Mouse (Mus musculus) heart, postnatal 0 days (tissue): ENCODE data around the gene Zfp385c. TPM values are rescaled to one million over a fixed set of nuclear protein-coding genes. Genes with fewer than 3 reads are reported as not detected.

Experiments used
- ATAC-seq: fragments of 200-750 bp; cut with Nextera tagmentation; 2 replicates; pipeline ENCODE4 v1.8.0; 2017; ENCODE audit warnings: low read depth, moderate number of reproducible peaks, moderate library complexity; ENCODE audit not compliant: insufficient read depth
- DNase-seq: peaks from one replicate; pipeline ENCODE4 v3.0.0-alpha.2; 2016; ENCODE audit warnings: low spot score
- H3K27ac ChIP-seq: fragments of 300-500 bp; sonication (generic); 2 replicates; pipeline ENCODE4 v1.5.1; 2014; ENCODE audit warnings: low read depth, mild to moderate bottlenecking
- H3K27me3 ChIP-seq: fragments of 300-500 bp; sonication (generic); 2 replicates; pipeline ENCODE4 v1.6.1; 2014; ENCODE audit warnings: low read length, mixed read lengths; ENCODE audit not compliant: control insufficient read depth, insufficient read depth
- H3K36me3 ChIP-seq: fragments of 300-500 bp; sonication (generic); replicated peaks from 2 replicates; pipeline ENCODE4 v1.6.1; 2014; ENCODE audit warnings: low read length, mixed read lengths; ENCODE audit not compliant: control insufficient read depth, insufficient read depth
- H3K4me1 ChIP-seq: fragments of 300-500 bp; sonication (generic); 2 replicates; pipeline ENCODE4 v1.6.1; 2014; ENCODE audit warnings: antibody characterized with exemption; ENCODE audit not compliant: control insufficient read depth, insufficient read depth
- H3K4me2 ChIP-seq: fragments of 300-500 bp; sonication (generic); 2 replicates; pipeline ENCODE4 v1.6.1; 2014; ENCODE audit warnings: low read depth, mild to moderate bottlenecking, low read length, moderate library complexity
- H3K4me3 ChIP-seq: fragments of 300-500 bp; sonication (generic); 2 replicates; pipeline ENCODE4 v1.5.1; 2014; ENCODE audit warnings: low read depth, low read length
- H3K9ac ChIP-seq: fragments of 300-500 bp; sonication (generic); replicated peaks from 2 replicates; pipeline ENCODE4 v1.6.1; 2014; ENCODE audit warnings: low read depth, low read length, mixed read lengths
- H3K9me3 ChIP-seq: fragments of 300-500 bp; sonication (generic); replicated peaks from 2 replicates; pipeline ENCODE4 v1.6.1; 2016; ENCODE audit warnings: low read length; ENCODE audit not compliant: control insufficient read depth
- CTCF ChIP-seq: IDR thresholded peaks from 2 replicates; pipeline ENCODE4 v1.5.1; 2016; ENCODE audit warnings: antibody characterized with exemption, control low read depth, low read depth
- EP300 ChIP-seq: IDR thresholded peaks from 2 replicates; pipeline ENCODE4 v1.6.1; 2016; ENCODE audit warnings: antibody characterized with exemption, low read depth
- WGBS: fragments of 180-500 bp; shearing (Covaris S2); extraction: QIAGEN DNeasy Blood & Tissue Kit; methylation state at CpG from one replicate; pipeline ENCODE4 v1.1.7; 2014; 5-methylcytosine and 5-hydroxymethylcytosine counted together
- polyA plus RNA-seq: library from polyadenylated mRNA; unstranded; fragments of >200 nt; fragmentation: Nextera tagmentation; extraction: Ambion mirVana; gene quantifications from 2 replicates; pipeline ENCODE4 v1.2.1, GENCODE M21; 2015
- total RNA-seq: library from RNA; depleted of rRNA; stranded (reverse); fragments of >200 nt; gene quantifications from 2 replicates; pipeline ENCODE4 v1.2.3, GENCODE M21; 2014; ENCODE audit warnings: low replicate concordance

The Zfp385c gene
- total and polyA plus RNA-seq, 2 experiments from 2014 or later: 0.40 TPM; not detected in 1

DNA sequence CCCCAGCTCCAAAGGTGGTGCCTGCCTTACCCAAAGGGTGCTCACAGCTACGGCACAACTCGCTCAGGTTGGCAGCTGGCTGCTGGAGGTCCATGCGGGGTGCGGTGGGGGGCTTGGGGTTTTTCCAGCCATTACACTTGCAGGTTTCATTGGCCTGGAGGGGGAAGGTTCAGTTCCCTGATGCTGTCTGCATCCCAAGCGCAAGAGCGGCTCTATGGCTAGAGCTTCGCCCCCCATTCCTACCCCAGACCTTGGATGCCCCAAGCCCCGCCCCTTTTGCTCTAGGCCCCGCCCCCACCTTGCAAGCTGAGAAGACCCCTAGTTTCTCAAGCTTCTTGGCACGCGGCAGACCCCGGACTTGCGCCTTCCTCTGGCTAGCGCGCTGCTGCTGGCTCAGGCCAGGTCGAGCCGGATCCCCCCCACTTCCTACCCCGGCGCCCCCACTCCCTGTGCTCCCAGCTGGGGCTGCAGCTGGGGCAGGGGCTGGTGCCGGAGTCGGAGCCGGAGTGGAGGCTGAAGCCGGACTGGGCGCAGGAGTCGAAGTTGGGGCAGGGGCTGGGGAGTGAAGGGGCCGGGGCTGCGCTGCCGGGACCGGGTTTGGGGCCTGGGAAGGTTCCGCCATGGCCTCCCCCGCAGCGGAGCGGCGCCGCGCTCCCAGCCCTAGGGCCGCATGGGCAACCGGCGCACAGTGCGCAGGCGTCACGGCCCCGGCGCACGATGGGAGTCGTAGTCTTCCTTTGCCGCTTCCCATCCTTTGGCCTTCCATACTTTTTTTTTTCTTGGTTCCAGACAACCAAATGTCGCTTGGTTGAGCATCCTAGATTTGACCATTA, 19.7 kb upstream of the Zfp385c start, which contains the start of gene Kat2a:
Gene Kat2a, minus strand, starts transcription at position 683 of the 833 bp plus-strand sequence.
- Histone ChIP-seq H3K27me3 (no peaks in the 10 kb centered on the region), H3K36me3 (peaks cover 44% of the 10 kb centered on the region), H3K27ac (peak within 1 kb of the TSS; percentile 46; the same call in 1 of the 2 replicates), H3K4me3 (peak within 1 kb of the TSS; percentile 76), H3K4me2 (peak within 1 kb of the TSS; percentile 91), H3K9me3 (no peaks in the 10 kb centered on the region), H3K9ac (peak within 1 kb of the TSS; percentile 73), H3K4me1 (peaks cover 15% of the 10 kb centered on the region)
- ATAC-seq: peak; percentile 87
- 3% methylated on average over 48 of the region's 48 CpGs for WGBS
- no peak for TF ChIP-seq EP300
- TF ChIP-seq CTCF: no peak
- DNase-seq: peak; percentile 73

DNA sequence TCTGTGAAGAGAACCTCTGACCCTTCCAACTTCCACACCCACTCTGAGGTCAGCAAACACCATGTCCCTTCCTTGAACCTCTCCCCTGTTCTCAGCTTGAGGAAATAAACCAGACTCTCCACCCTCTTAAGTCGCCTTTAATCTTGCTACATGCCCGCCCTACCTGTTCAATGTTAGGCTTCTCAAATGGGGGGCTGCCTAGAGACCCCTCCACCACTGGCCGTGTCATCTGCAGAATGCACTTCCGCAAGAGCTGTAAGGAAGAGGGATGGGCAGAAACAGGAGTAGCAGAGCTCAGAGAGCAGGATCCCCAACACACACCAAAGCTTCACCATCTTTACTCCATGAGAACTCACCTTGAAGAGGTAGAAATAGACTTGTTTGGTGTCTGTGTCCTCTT, 18.7 kb upstream of the Zfp385c start:
- Histone ChIP-seq H3K4me3 (no peak overlapping the region), H3K36me3 (peaks cover 44% of the 10 kb centered on the region), H3K4me2 (no peak overlapping the region), H3K27me3 (no peaks in the 10 kb centered on the region), H3K9me3 (no peaks in the 10 kb centered on the region), H3K9ac (no peak overlapping the region), H3K27ac (no peak overlapping the region), H3K4me1 (peaks cover 15% of the 10 kb centered on the region)
- TF ChIP-seq EP300: no peak
- no peak for TF ChIP-seq CTCF
- WGBS: 80% methylated on average over 4 of the region's 4 CpGs
- DNase-seq (no peak), ATAC-seq (no peak)

DNA sequence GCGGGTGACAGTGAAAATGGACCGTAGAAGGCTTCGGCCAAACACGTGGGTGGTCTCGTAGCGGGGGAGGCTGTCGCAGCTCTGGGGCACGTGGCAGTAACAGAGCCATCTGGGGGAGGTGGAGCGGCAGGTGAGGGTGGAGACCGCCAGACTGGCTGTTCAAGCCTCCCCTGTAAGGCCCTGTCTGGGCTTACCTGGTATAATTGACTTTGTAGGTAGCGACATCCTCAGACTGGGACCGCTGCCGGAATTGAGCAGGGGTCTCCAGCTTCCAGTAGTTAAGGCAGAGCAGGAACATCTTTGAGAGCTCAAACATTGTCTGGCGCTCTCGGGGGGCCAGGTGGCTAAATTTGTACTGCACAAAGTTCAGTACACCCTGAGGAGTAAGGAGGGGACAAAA, 18.3 kb upstream of the Zfp385c start:
- TF ChIP-seq CTCF (no peak), EP300 (no peak)
- no peak for ATAC-seq
- H3K4me3 ChIP-seq: no peak overlapping the region
- 93% methylated on average over 15 of the region's 15 CpGs for WGBS
- no peaks in the 10 kb centered on the region for H3K9me3 ChIP-seq
- H3K27me3 ChIP-seq: no peaks in the 10 kb centered on the region
- DNase-seq: no peak
- peaks cover 15% of the 10 kb centered on the region for H3K4me1 ChIP-seq
- peaks cover 44% of the 10 kb centered on the region for H3K36me3 ChIP-seq
- H3K27ac ChIP-seq: no peak overlapping the region
- no peak overlapping the region for H3K4me2 ChIP-seq
- H3K9ac ChIP-seq: no peak overlapping the region

DNA sequence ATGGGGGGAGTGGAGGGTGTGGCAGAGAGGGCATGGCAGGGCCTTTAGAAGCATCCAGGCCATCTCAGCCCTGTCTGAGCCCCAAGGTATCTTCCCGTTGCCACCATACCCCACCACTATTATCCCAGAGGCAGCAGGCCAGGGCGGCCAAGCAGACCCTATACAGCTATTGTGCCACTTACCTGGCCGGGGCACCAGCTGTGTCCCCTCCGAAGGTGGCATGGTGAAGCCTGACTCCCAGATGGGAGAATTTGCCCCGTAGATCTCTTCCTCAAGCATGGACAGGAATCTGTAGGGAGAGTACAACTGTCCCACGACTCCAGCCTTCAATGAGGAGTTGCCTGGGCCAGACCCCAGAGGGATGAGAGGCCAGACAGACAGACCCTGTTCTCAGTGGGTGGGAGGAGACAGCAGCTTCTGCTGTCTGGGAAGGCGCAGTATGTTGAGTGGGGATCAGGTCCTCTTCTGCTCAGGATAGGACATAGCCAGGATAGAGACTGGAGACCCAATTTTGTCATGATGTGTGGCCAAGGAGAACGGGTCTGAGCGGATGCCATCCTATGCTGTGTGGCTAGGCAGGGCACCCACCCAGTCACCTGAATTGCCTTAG, 17.1 kb upstream of the Zfp385c start:
- no peak overlapping the region for H3K9ac ChIP-seq
- no peak overlapping the region for H3K4me2 ChIP-seq
- H3K4me1 ChIP-seq: peaks cover 15% of the 10 kb centered on the region
- no peak overlapping the region for H3K4me3 ChIP-seq
- no peaks in the 10 kb centered on the region for H3K27me3 ChIP-seq
- DNase-seq (no peak), ATAC-seq (no peak)
- H3K27ac ChIP-seq: no peak overlapping the region
- H3K36me3 ChIP-seq: peaks cover 50% of the 10 kb centered on the region
- TF ChIP-seq EP300: no peak
- no peak for TF ChIP-seq CTCF
- WGBS: 94% methylated on average over 9 of the region's 9 CpGs
- no peaks in the 10 kb centered on the region for H3K9me3 ChIP-seq

DNA sequence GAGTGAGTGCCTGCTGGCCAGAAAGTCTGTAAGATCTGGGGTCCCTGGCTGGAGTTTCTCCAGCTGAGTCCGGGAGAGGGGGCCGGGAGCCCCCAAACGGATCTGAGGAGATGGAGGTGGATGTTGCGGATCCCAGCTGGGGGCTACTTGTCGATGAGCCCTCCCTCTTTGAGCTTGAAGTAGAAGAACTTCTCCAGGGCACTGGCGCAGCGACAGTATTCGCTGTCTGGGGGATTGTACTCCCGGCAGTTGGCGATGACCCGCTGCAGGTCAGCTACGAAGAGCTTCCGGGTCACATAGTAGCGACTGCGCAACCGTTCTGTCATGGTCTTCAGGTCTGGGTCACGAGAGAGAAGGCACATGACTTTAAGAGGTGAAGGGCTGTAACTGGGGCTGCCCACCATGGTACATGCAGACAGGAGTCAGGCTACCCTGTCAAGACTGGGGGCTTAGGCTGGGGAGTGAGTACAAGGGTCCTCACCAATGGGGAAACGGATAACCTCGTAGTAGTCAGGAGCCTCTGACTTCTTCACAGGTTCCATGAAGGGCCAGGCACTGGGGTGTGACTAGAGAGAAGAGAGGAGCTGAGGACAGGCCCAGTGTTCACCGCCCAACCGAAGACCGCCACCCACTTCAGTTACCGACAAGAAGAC, 13.0 kb upstream of the Zfp385c start:
- 91% methylated on average over 23 of the region's 23 CpGs for WGBS
- H3K36me3 ChIP-seq: peaks cover 50% of the 10 kb centered on the region
- H3K27ac ChIP-seq: no peak overlapping the region

More for the DNA sequence above, 13.0 kb upstream of the Zfp385c start:
- no peaks in the 10 kb centered on the region for H3K27me3 ChIP-seq
- H3K4me1 ChIP-seq: no peaks in the 10 kb centered on the region
- DNase-seq (no peak), ATAC-seq (no peak)
- no peak overlapping the region for H3K4me2 ChIP-seq
- no peak for TF ChIP-seq EP300
- no peak for TF ChIP-seq CTCF
- H3K4me3 ChIP-seq: no peak overlapping the region
- H3K9me3 ChIP-seq: no peaks in the 10 kb centered on the region
- no peak overlapping the region for H3K9ac ChIP-seq
